ENCODE assay signal across 17 mouse cellular contexts in the genomic region with DNA sequence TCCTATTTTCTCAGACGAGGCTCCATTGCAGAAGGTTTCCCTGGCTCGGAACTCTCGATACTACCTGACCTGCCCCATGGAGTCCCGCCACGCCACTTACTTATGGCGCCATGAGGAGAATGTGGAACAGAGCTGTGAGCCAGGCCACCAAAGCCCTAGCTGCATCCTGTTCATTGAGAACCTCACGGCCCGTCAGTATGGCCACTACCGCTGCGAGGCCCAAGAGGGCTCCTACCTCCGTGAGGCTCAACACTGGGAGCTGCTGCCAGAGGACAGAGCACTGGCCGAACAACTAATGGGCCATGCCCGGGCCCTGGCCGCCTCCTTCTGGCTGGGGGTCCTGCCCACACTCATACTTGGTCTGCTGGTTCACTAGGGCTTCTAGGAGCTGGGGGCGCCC. TPM values are rescaled to one million over a fixed set of nuclear protein-coding genes. Genes with fewer than 3 reads are reported as not detected.
A peak's percentile ranks its signal among the peaks of the same experiment; 100 is the strongest.
DNase-seq lines count a peak whose midpoint lies in the region; ATAC-seq and TF ChIP-seq lines count a peak whose summit lies in the region.
"Had no signal": no experiment of that assay in that cellular context is flagged by ENCODE, and none has a peak within 500 bp of the region (broad histone marks: within the 10 kb centered on the region; RNA-seq: fewer than 3 reads in every experiment).

No protein-coding gene starts in this region.

- no peak for DNase-seq in heart, postnatal 0 days (ENCODE audit: low spot score)
- DNase-seq in heart, postnatal 25 days (ENCODE audit: low spot score), result no peak
- DNase-seq in left cerebral cortex, adult 2 months (ENCODE audit: extremely low spot score in 1 of 2, low spot score in 2 of 2), result no peak
- DNase-seq in left cerebral cortex, postnatal 25 days (ENCODE audit: low spot score in 2 of 2), result no peak
- no peak for DNase-seq in retina, embryonic 14.5 days (ENCODE audit: low spot score)
- DNase-seq: adrenal gland, adult 8-10 months; kidney, postnatal 10 days; lung, postnatal 14 days; thymus, postnatal 4 days had no signal

- H3K27ac ChIP-seq in heart, postnatal 0 days (ENCODE audit: low read depth), result peak overlapping the region; percentile 68
- H3K27ac ChIP-seq in left cerebral cortex, adult 2 months, result peak overlapping the region; percentile 83
- H3K27ac ChIP-seq in brown adipose tissue, adult 24 weeks (replicated peaks; ENCODE audit: low read depth, low read length), result peak overlapping the region; percentile 73
- H3K27ac ChIP-seq: heart, embryonic 15.5 days; limb, embryonic 13.5 days; liver, embryonic 14.5 days had no signal

- H3K4me1 ChIP-seq in heart, postnatal 0 days (ENCODE audit: control insufficient read depth, insufficient read depth), result peaks cover 25% of the 10 kb centered on the region
- H3K4me1 ChIP-seq in E14TG2a.4 (replicated peaks; ENCODE audit: low read depth, low read length), result peaks cover 36% of the 10 kb centered on the region
- peaks cover 37% of the 10 kb centered on the region for H3K4me1 ChIP-seq in brown adipose tissue, adult 24 weeks (ENCODE audit: control insufficient read depth, insufficient read depth, insufficient read length, low read length)

- WGBS in heart, postnatal 0 days, result 94% methylated on average over 15 of the region's 15 CpGs

- TF ChIP-seq EP300 in heart, postnatal 0 days (IDR thresholded peaks at IDR 0.05; ENCODE audit: low read depth), result no peak

- no peak overlapping the region for H3K9ac ChIP-seq in heart, postnatal 0 days (replicated peaks; ENCODE audit: low read depth, low read length)
- H3K9ac ChIP-seq: heart, embryonic 15.5 days; limb, embryonic 13.5 days; liver, embryonic 14.5 days had no signal

- TF ChIP-seq CTCF in heart, postnatal 0 days (IDR thresholded peaks at IDR 0.05; ENCODE audit: low read depth), result no peak
- no peak for TF ChIP-seq CTCF in left cerebral cortex, adult 2 months (IDR thresholded peaks at IDR 0.05)
- TF ChIP-seq CTCF in E14TG2a.4 (conservative IDR thresholded peaks at IDR 0.05; ENCODE audit: low read length), result no peak

- no peak overlapping the region for H3K4me2 ChIP-seq in heart, postnatal 0 days (ENCODE audit: low read depth, low read length)
- H3K4me2 ChIP-seq: heart, embryonic 15.5 days; limb, embryonic 13.5 days had no signal

- peaks cover 12% of the 10 kb centered on the region; the same call in 1 of the 2 replicates for H3K36me3 ChIP-seq in heart, postnatal 0 days (replicated peaks; ENCODE audit: control insufficient read depth, insufficient read depth, low read length)
- H3K36me3 ChIP-seq in E14TG2a.4 (ENCODE audit: insufficient read depth, low read length), result no peaks in the 10 kb centered on the region
- H3K36me3 ChIP-seq: heart, embryonic 15.5 days; limb, embryonic 13.5 days had no signal

- H3K9me3 ChIP-seq in heart, postnatal 0 days (replicated peaks; ENCODE audit: control insufficient read depth, low read length), result no peaks in the 10 kb centered on the region
- no peaks in the 10 kb centered on the region for H3K9me3 ChIP-seq in E14TG2a.4 (ENCODE audit: low read length)
- H3K9me3 ChIP-seq: heart, embryonic 15.5 days; limb, embryonic 13.5 days had no signal

- intact Hi-C loops in heart, postnatal 25 days (cut with DNase I), result no loop called here
- intact Hi-C loops in left cerebral cortex, adult 2 months (cut with DNase I), result no loop called here
- intact Hi-C loops in left cerebral cortex, postnatal 25 days (cut with DNase I), result no loop called here

- no peak overlapping the region for H3K4me3 ChIP-seq in heart, postnatal 0 days (ENCODE audit: low read depth, low read length)
- no peak overlapping the region for H3K4me3 ChIP-seq in left cerebral cortex, adult 2 months
- peak overlapping the region; percentile 48 for H3K4me3 ChIP-seq in E14TG2a.4 (replicated peaks; ENCODE audit: low read length)
- no peak overlapping the region for H3K4me3 ChIP-seq in brown adipose tissue, adult 24 weeks (ENCODE audit: insufficient read depth, low read depth, low read length)
- H3K4me3 ChIP-seq: heart, embryonic 15.5 days; limb, embryonic 13.5 days had no signal

- H3K27me3 ChIP-seq in heart, postnatal 0 days (ENCODE audit: control insufficient read depth, insufficient read depth, low read length), result no peaks in the 10 kb centered on the region
- peaks cover 35% of the 10 kb centered on the region for H3K27me3 ChIP-seq in E14TG2a.4 (ENCODE audit: insufficient read depth, low read length)
- H3K27me3 ChIP-seq: heart, embryonic 15.5 days; limb, embryonic 13.5 days had no signal

- no peak for ATAC-seq in heart, postnatal 0 days (ENCODE audit: insufficient read depth, low read depth)
- ATAC-seq: inflammation-experienced regulatory T-cells, adult 6 months had no signal

RNA-seq across cellular contexts. Expression of a gene that starts 21.3 kb away (rescaled TPM):
- 12.4 and 16.8 TPM in 2 replicates for total RNA-seq in heart, postnatal 0 days (2014; rRNA removed; ENCODE audit: low replicate concordance)
- 0.63 and 1.2 TPM in 2 replicates for polyA plus RNA-seq in heart, postnatal 0 days (2015; fragmentation: Nextera tagmentation; extraction: Ambion mirVana)
- total RNA-seq in heart, postnatal 25 days (2021), result 10 to 100 TPM; 18.8 to 28.5 TPM
- 100 to 1,000 TPM; 151 to 160 TPM for total RNA-seq in left cerebral cortex, adult 2 months (2021)
- 100 to 1,000 TPM; 139 to 145 TPM for total RNA-seq in left cerebral cortex, postnatal 25 days (2021)
- polyA plus RNA-seq in brown adipose tissue, adult 24 weeks (2012; ENCODE audit: insufficient read depth, insufficient read length, missing spikeins), result 2.8 and 6.0 TPM in 2 replicates
- total RNA-seq: MEL had no signal

RNA-seq across cellular contexts. Expression of a gene that starts 45.0 kb away (rescaled TPM):
- 1.1 and 2.3 TPM in 2 replicates for total RNA-seq in heart, postnatal 0 days (2014; rRNA removed; ENCODE audit: low replicate concordance)
- 0.90 and 1.3 TPM in 2 replicates for polyA plus RNA-seq in heart, postnatal 0 days (2015; fragmentation: Nextera tagmentation; extraction: Ambion mirVana)
- not detected for total RNA-seq in heart, postnatal 25 days (2021)
- total RNA-seq in left cerebral cortex, adult 2 months (2021), result 1 to 10 TPM; 3.8 to 4.7 TPM
- 1 to 10 TPM; 3.5 to 6.7 TPM for total RNA-seq in left cerebral cortex, postnatal 25 days (2021)
- polyA plus RNA-seq in brown adipose tissue, adult 24 weeks (2012; ENCODE audit: insufficient read depth, insufficient read length, missing spikeins), result not detected in 2 replicates
- total RNA-seq: common myeloid progenitor, adult 5-6 weeks; MEL had no signal

RNA-seq across cellular contexts. Expression of a gene that starts 50.4 kb away (rescaled TPM):
- total RNA-seq in heart, postnatal 0 days (2014; rRNA removed; ENCODE audit: low replicate concordance), result 94.9 and 132 TPM in 2 replicates
- polyA plus RNA-seq in heart, postnatal 0 days (2015; fragmentation: Nextera tagmentation; extraction: Ambion mirVana), result 139 TPM in 2 replicates
- 10 to 100 TPM; 70.8 to 80.1 TPM for total RNA-seq in heart, postnatal 25 days (2021)
- 100 to 1,000 TPM; 101 to 109 TPM for total RNA-seq in left cerebral cortex, adult 2 months (2021)
- total RNA-seq in left cerebral cortex, postnatal 25 days (2021), result 100 to 1,000 TPM; 103 to 113 TPM
- 67.3 and 71.9 TPM in 2 replicates for polyA plus RNA-seq in brown adipose tissue, adult 24 weeks (2012; ENCODE audit: insufficient read depth, insufficient read length, missing spikeins)
